Mouse (Mus musculus): ENCODE results near the gene Mrps5. TPM values are rescaled to one million over a fixed set of nuclear protein-coding genes. Genes with fewer than 3 reads are reported as not detected.

Gene Mrps5
- polyA plus RNA-seq, 1 experiment from 2014 or later: 158 TPM

DNA sequence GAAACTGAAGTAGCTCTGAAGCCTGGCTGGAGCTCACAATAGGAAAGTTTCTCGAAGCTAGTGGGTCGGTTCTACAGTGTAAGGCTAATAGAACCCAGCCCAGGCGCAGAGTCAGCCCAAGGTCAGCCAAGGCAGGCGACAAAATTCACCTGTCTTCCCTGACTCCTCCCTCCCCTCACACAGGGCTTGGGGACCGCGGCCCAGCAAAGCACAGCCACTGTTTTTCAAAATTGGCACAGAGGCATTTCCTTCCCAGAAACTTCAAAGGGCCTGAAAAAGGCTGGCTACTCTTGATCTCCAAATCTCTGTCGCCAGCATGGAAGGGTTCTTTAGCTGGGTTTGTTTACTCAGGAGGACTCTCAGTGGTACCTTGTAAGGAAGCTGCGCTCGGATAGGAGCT, 68.4 kb downstream of the Mrps5 start:
- peak overlapping the region; percentile 62 for H3K4me3 ChIP-seq
- DNase-seq (ENCODE audit: low spot score): peak; percentile 10

DNA sequence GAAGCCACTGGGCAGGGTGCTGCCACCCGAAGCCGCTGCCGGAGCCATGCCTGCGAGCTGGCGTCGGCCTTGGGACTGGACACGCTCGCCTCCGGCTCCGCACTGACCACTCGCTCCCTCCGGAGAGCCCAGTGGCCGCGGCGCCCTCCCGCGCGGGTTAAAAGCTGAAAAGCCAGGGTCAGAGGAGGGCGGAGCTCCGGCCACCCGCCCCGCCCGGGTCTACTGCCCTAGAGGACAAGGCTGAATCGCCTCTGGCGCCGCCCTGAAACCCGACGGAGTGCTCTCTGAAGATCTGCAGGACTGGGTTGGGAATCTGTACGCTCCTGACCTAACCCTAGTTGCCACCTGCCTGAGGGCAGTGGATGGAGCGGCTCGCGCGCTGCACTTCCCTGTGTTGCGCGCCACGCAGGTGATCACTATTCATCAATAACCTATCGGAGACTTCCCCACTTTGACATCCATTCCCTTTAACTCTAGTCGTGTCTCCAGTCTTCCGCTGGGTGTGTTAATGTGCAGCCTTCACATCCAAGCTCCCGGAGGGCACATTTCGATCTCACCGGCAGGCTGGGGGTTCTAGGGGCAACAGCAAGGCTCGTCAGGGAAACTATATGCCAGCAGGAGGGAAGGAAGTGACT, 69.2 kb downstream of the Mrps5 start, which contains the start of gene Mal:
Mal (minus strand) TSS at position 610 of the 635 bp plus-strand sequence.
- WGBS: under 1% methylated on average over 43 of the region's 43 CpGs
- peak; percentile 78 for DNase-seq (ENCODE audit: low spot score)
- no peaks in the 10 kb centered on the region for H3K36me3 ChIP-seq
- peak within 1 kb of the TSS; percentile 62 for H3K27ac ChIP-seq
- H3K9me3 ChIP-seq: no peaks in the 10 kb centered on the region
- peaks cover 16% of the 10 kb centered on the region for H3K4me1 ChIP-seq (replicated peaks)
- H3K27me3 ChIP-seq (ENCODE audit: insufficient read depth, poor library complexity, severe bottlenecking): peaks cover 93% of the 10 kb centered on the region
- H3K4me3 ChIP-seq: peak within 1 kb of the TSS; percentile 62

More for the DNA sequence above, 68.4 kb downstream of the Mrps5 start:
- Histone ChIP-seq H3K36me3 (no peaks in the 10 kb centered on the region), H3K27me3 (ENCODE audit: insufficient read depth, poor library complexity, severe bottlenecking) (peaks cover 92% of the 10 kb centered on the region), H3K4me1 (replicated peaks) (peaks cover 16% of the 10 kb centered on the region), H3K27ac (no peak overlapping the region), H3K9me3 (no peaks in the 10 kb centered on the region)
- WGBS: 7% methylated on average over 9 of the region's 9 CpGs

Other genes starting within 250 kb of the Mrps5 start
- gene Astl, start 248.6 kb upstream of the Mrps5 start, polyA plus RNA-seq (2016; fragmentation: Nextera tagmentation; extraction: Ambion mirVana): not detected in 2 replicates
- gene Adra2b, start 224.0 kb upstream of the Mrps5 start, polyA plus RNA-seq (2016; fragmentation: Nextera tagmentation; extraction: Ambion mirVana): 2.3 and 3.0 TPM in 2 replicates
- gene Gpat2, start 162.0 kb upstream of the Mrps5 start, polyA plus RNA-seq (2016; fragmentation: Nextera tagmentation; extraction: Ambion mirVana): 0.10 and 0.24 TPM in 2 replicates
- gene Fahd2a, start 142.7 kb upstream of the Mrps5 start, polyA plus RNA-seq (2016; fragmentation: Nextera tagmentation; extraction: Ambion mirVana): 20.5 and 27.1 TPM in 2 replicates
- 2.2 TPM in 2 replicates for gene Kcnip3, start 65.1 kb upstream of the Mrps5 start, polyA plus RNA-seq (2016; fragmentation: Nextera tagmentation; extraction: Ambion mirVana)
- 0.65 and 0.85 TPM in 2 replicates for gene Prom2, start 45.8 kb upstream of the Mrps5 start, polyA plus RNA-seq (2016; fragmentation: Nextera tagmentation; extraction: Ambion mirVana)
- 8.0 and 8.3 TPM in 2 replicates for gene Zfp661, start 128 bp upstream of the Mrps5 start, polyA plus RNA-seq (2016; fragmentation: Nextera tagmentation; extraction: Ambion mirVana)
- gene Mal, start 69.5 kb downstream of the Mrps5 start, polyA plus RNA-seq (2016; fragmentation: Nextera tagmentation; extraction: Ambion mirVana): 0.69 and 2.4 TPM in 2 replicates
- gene Mall, start 142.7 kb downstream of the Mrps5 start, polyA plus RNA-seq (2016; fragmentation: Nextera tagmentation; extraction: Ambion mirVana): 0.77 and 1.8 TPM in 2 replicates
- gene Nphp1, start 201.7 kb downstream of the Mrps5 start, polyA plus RNA-seq (2016; fragmentation: Nextera tagmentation; extraction: Ambion mirVana): 34.4 and 39.3 TPM in 2 replicates
- 23.3 and 26.8 TPM in 2 replicates for gene Mtln, start 205.3 kb downstream of the Mrps5 start, polyA plus RNA-seq (2016; fragmentation: Nextera tagmentation; extraction: Ambion mirVana)
- 64.5 and 98.5 TPM in 2 replicates for gene Bub1, start 244.6 kb downstream of the Mrps5 start, polyA plus RNA-seq (2016; fragmentation: Nextera tagmentation; extraction: Ambion mirVana)

All from hindbrain, embryonic 10.5 days (tissue).